Mouse (Mus musculus) forebrain, embryonic 11.5 days (tissue): ENCODE data around the gene Spem1. TPM values are rescaled to one million over a fixed set of nuclear protein-coding genes. Genes with fewer than 3 reads are reported as not detected.

Experiments
- ATAC-seq: fragments of 200-750 bp; cut with Nextera tagmentation; replicated peaks from 2 replicates; pipeline ENCODE4 v1.8.0; 2017; ENCODE audit warnings: moderate TSS enrichment; ENCODE audit not compliant: low FRiP score
- DNase-seq: peaks from one replicate; pipeline ENCODE4 v3.0.0-alpha.2; 2017; ENCODE audit warnings: low spot score
- H3K27ac ChIP-seq: fragments of 300-500 bp; sonication (generic); 2 replicates; pipeline ENCODE4 v1.5.1; 2014; ENCODE audit warnings: low read depth, low read length
- H3K27me3 ChIP-seq: fragments of 300-500 bp; sonication (generic); 2 replicates; pipeline ENCODE4 v1.6.1; 2014; ENCODE audit warnings: mild to moderate bottlenecking, low read length, mixed read lengths; ENCODE audit not compliant: control insufficient read depth, insufficient read depth
- H3K36me3 ChIP-seq: fragments of 300-500 bp; sonication (generic); 2 replicates; pipeline ENCODE4 v1.6.1; 2014; ENCODE audit warnings: mild to moderate bottlenecking, low read length, moderate library complexity, mixed read lengths; ENCODE audit not compliant: control insufficient read depth, insufficient read depth
- H3K4me1 ChIP-seq: fragments of 300-500 bp; sonication (generic); replicated peaks from 2 replicates; pipeline ENCODE4 v1.6.1; 2014; ENCODE audit warnings: low read length, mixed read lengths; ENCODE audit not compliant: control insufficient read depth, insufficient read depth
- H3K4me2 ChIP-seq: fragments of 300-500 bp; sonication (generic); 2 replicates; pipeline ENCODE4 v1.6.1; 2014; ENCODE audit warnings: low read depth, mild to moderate bottlenecking, low read length, moderate library complexity, mixed read lengths; ENCODE audit not compliant: severe bottlenecking
- H3K4me3 ChIP-seq: fragments of 300-500 bp; sonication (generic); 2 replicates; pipeline ENCODE4 v1.5.1; 2014; ENCODE audit warnings: low read depth, low read length
- H3K9ac ChIP-seq: fragments of 300-500 bp; sonication (generic); 2 replicates; pipeline ENCODE4 v1.6.1; 2014; ENCODE audit warnings: low read length
- H3K9me3 ChIP-seq: fragments of 300-500 bp; sonication (generic); 2 replicates; pipeline ENCODE4 v1.6.1; 2016; ENCODE audit warnings: low read length, mixed read lengths; ENCODE audit not compliant: control insufficient read depth
- WGBS: fragments of 180-500 bp; shearing (Covaris S2); extraction: QIAGEN DNeasy Blood & Tissue Kit; methylation state at CpG from one replicate; pipeline ENCODE4 v1.1.7; 2014; 5-methylcytosine and 5-hydroxymethylcytosine counted together
- polyA plus RNA-seq: library from polyadenylated mRNA; unstranded; fragments of >200 nt; fragmentation: Nextera tagmentation; extraction: Ambion mirVana; gene quantifications from 2 replicates; pipeline ENCODE4 v1.2.1, GENCODE M21; 2014

Gene Spem1
- polyA plus RNA-seq, 1 experiment from 2014 or later = not detected

DNA sequence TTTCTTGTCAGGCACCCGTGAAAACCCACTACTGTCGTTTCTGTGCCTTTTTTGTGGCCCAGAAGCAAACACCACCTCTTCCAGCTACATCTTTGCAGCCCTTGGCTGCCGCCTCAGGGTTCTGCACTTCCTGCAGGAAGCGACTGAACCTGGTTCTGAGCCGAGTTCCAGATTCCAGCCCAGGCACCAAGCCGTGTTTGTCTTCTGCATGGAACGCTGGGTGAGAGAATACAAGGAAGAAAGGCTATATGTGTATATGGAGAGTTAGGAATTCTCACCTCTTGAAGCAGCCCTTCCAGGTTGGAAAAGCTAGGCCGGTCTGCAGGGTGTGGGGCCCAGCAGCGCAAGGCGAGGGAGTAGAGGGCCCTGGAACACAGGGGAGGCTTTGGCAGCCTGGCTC is 32.7 kb upstream of the Spem1 start:
- 89% methylated on average over 10 of the region's 10 CpGs for WGBS
- Histone ChIP-seq H3K27me3 (peaks cover 9% of the 10 kb centered on the region; the same call in 1 of the 2 replicates), H3K4me1 (no peaks in the 10 kb centered on the region), H3K36me3 (peaks cover 3% of the 10 kb centered on the region; the same call in 1 of the 2 replicates), H3K4me3 (no peak overlapping the region), H3K9me3 (no peaks in the 10 kb centered on the region), H3K27ac (no peak overlapping the region), H3K4me2 (no peak overlapping the region), H3K9ac (no peak overlapping the region)
- ATAC-seq (no peak), DNase-seq (no peak)

DNA sequence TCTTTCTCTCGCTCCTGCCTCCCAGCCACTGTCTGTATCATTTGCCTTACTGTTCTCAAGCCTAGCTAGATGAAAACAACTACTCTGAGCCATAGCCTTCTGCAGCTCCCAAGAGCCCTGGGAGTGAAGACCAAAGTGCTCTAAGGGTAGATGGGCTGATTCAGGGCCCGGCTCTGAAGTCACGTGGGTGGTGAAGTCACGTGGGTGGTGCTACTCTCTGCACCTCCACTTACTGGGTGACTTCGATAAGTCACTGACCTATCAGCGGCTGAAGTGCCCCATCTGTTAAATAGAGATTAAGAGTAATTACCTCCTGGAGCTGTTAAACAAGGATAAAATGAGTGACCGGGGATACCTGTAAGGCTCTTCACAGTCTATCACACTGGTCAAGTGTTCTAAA is 32.0 kb upstream of the Spem1 start:
- Histone ChIP-seq H3K9me3 (no peaks in the 10 kb centered on the region), H3K36me3 (peaks cover 3% of the 10 kb centered on the region; the same call in 1 of the 2 replicates), H3K4me1 (no peaks in the 10 kb centered on the region), H3K4me2 (no peak overlapping the region), H3K9ac (no peak overlapping the region), H3K4me3 (no peak overlapping the region), H3K27ac (no peak overlapping the region), H3K27me3 (peaks cover 9% of the 10 kb centered on the region; the same call in 1 of the 2 replicates)
- 79% methylated on average over 7 of the region's 7 CpGs for WGBS
- DNase-seq (no peak), ATAC-seq (no peak)

DNA sequence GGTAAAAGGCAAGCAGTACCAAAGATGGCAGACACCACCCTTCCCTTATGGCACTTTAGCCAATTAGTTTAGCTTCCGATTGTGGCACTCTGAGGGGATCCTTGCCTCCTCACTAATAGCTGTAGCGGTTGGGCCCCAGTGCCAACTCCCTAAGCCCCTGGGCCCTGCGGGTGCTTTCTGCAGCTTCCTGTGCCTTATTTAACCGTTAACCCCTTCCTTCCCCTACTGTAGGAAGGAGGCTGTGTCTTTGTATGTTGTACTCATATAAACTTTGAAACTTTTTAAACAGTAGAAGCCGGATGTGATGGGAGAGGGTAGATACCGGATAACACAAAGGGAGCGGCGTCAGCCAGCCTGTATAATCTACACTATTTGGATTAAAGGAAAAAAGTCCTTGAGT is 28.8 kb upstream of the Spem1 start:
- Histone ChIP-seq H3K4me2 (no peak overlapping the region), H3K9me3 (no peaks in the 10 kb centered on the region), H3K9ac (no peak overlapping the region), H3K27ac (no peak overlapping the region), H3K4me1 (peaks cover 5% of the 10 kb centered on the region; the same call in 1 of the 2 replicates), H3K27me3 (no peaks in the 10 kb centered on the region), H3K36me3 (peaks cover 3% of the 10 kb centered on the region; the same call in 1 of the 2 replicates), H3K4me3 (no peak overlapping the region)
- WGBS = 82% methylated on average over 8 of the region's 8 CpGs
- DNase-seq (no peak), ATAC-seq (no peak)

DNA sequence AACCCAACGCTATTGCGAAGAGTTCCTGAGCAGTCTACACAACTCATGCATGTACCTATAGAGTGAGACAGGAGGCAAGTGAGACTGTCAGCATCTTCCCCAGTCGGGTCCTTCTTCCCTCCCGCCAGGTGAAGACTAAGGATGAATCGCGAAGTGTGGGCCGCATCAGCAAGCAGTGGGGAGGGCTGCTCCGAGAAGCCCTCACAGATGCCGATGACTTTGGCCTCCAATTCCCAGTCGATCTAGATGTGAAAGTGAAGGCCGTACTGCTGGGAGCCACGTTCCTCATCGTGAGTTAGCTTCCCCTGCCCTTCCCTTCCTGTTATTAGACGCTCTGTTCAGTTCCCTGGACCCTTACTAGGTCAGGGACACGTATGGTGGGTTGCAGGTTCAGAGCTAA is 27.9 kb upstream of the Spem1 start:
- DNase-seq (no peak), ATAC-seq (no peak)
- Histone ChIP-seq H3K9me3 (no peaks in the 10 kb centered on the region), H3K4me3 (no peak overlapping the region), H3K27ac (no peak overlapping the region), H3K4me2 (no peak overlapping the region), H3K4me1 (peaks cover 5% of the 10 kb centered on the region; the same call in 1 of the 2 replicates), H3K9ac (no peak overlapping the region), H3K36me3 (peaks cover 3% of the 10 kb centered on the region; the same call in 1 of the 2 replicates), H3K27me3 (no peaks in the 10 kb centered on the region)
- WGBS = 94% methylated on average over 15 of the region's 15 CpGs

DNA sequence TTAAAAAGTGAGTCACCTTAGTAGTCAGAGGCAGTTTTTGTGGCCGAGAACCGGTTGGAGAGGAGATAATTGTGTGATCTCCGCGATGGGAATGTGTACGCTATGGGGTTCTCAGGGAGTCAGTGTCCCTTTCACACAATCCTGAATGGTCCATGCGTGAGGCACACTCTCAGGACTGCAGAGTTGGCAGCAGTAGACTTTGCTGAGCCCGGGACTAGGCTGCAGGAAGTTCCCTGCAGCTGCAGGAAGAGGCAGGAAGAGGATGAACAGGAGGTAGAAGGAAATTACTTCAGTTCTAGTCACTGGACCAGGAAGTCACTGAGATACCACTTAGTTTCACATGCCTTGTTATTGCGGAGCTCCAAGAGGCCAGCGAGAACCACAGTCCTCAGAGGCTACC is 27.1 kb upstream of the Spem1 start:
- H3K36me3 ChIP-seq = peaks cover 3% of the 10 kb centered on the region; the same call in 1 of the 2 replicates
- no peak overlapping the region for H3K9ac ChIP-seq
- H3K27ac ChIP-seq = no peak overlapping the region
- DNase-seq (no peak), ATAC-seq (no peak)
- H3K4me2 ChIP-seq = no peak overlapping the region
- no peaks in the 10 kb centered on the region for H3K9me3 ChIP-seq
- H3K27me3 ChIP-seq = no peaks in the 10 kb centered on the region
- WGBS = 91% methylated on average over 9 of the region's 9 CpGs
- no peak overlapping the region for H3K4me3 ChIP-seq
- H3K4me1 ChIP-seq = peaks cover 5% of the 10 kb centered on the region; the same call in 1 of the 2 replicates

DNA sequence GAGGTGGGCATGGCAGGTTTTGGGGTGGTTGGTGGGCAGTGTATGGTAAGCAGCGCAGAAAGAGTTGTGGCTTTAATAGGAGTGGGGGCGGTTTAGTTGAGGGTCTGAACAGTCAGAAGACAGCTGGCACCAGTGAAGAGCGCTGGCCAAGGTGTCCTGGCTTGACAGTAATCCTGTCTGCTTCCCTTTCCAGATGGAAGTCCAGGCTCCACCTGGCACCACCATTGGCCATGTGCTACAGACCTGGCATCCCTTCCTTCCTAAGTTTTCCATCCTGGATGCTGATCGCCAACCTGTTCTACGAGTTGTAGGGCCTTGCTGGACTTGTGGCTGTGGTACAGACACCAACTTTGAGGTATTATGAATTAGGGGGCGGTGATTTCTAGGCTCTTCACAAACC is 26.0 kb upstream of the Spem1 start:
- DNase-seq = no peak
- no peak overlapping the region for H3K4me2 ChIP-seq
- no peak overlapping the region for H3K9ac ChIP-seq
- no peaks in the 10 kb centered on the region for H3K9me3 ChIP-seq
- H3K36me3 ChIP-seq = peaks cover 3% of the 10 kb centered on the region; the same call in 1 of the 2 replicates
- WGBS = over 99% methylated on average over 6 of the region's 6 CpGs
- peaks cover 5% of the 10 kb centered on the region; the same call in 1 of the 2 replicates for H3K4me1 ChIP-seq
- no peak overlapping the region; the same call in 1 of the 2 replicates for H3K4me3 ChIP-seq
- no peaks in the 10 kb centered on the region for H3K27me3 ChIP-seq
- ATAC-seq = no peak
- H3K27ac ChIP-seq = no peak overlapping the region

DNA sequence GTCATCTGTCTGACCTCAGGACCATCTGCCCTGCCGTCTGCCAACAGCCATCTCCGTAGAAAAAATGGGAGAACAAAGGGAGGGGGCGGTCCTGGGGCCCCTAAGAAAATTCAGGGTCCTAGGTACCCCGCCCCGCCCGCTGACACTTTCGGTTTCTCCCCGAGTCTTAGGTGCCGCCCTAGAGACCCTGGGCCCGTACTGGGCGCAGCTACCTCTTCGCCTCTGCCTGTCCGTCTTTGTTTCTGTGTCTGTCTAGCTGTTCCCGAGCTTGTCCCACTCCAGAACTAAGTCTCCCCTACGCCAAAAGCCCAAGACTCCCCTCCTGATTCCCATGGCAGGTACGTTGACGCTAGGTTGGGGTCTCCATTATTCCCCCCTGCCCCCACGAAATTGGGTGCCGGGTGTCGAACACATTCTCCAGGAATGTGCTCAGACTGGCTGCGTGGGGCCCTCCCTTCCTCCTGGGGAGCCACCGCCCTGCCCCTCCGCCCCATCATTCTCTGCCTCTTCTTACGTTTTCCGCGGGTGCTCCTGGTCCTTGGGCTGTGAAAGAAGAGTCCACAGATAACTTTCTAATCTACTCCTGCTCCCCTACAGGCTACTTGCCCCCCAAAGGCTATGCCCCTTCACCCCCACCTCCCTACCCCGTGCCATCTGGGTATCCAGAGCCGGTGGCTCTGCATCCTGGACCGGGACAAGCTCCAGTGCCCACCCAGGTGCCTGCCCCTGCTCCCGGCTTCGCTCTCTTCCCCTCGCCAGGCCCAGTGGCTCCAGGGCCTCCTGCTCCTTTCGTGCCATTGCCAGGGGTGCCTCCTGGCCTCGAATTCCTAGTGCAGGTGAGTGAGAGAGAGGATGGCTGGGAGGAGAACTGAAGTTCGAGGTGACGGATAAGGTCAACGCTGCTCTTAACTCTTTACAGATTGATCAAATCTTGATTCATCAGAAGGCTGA is 25.0 kb upstream of the Spem1 start:
- DNase-seq (no peak), ATAC-seq (peak; percentile 59)
- H3K27me3 ChIP-seq = no peaks in the 10 kb centered on the region
- peak overlapping the region; percentile 75 for H3K9ac ChIP-seq
- peak overlapping the region; percentile 84 for H3K4me2 ChIP-seq
- H3K9me3 ChIP-seq = no peaks in the 10 kb centered on the region
- peaks cover 5% of the 10 kb centered on the region; the same call in 1 of the 2 replicates for H3K4me1 ChIP-seq
- 13% methylated on average over 37 of the region's 37 CpGs for WGBS
- H3K27ac ChIP-seq = peak overlapping the region; percentile 94
- H3K4me3 ChIP-seq = peak overlapping the region; percentile 55
- peaks cover 3% of the 10 kb centered on the region; the same call in 1 of the 2 replicates for H3K36me3 ChIP-seq

DNA sequence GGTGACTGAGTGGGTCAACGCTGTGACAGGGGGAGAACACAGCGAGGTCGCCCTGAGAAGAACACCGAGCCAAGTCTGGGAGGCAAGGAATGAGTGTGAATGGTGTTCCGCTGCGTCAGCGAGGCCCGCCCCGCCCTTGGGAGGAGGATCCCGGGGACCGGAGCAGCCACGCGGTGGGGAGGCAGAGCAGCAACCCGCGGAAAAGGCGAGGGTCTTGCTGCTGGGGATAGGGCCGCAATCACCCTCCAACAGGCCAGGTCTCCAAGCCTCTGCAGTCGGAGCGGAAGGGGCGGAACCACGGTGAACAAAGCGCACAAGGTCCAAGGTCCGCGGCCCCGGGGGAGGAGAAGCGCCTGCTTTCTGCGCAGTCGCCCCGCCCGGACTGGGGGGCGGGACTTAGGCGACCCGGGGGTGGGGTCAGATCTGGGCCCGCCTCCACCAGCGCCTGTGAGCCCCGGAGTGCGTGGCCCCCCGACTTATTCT is 24.3 kb upstream of the Spem1 start, which contains the start of gene Plscr3:
Gene Plscr3, plus strand, starts transcription at position 179 of the 483 bp plus-strand sequence.
- DNase-seq (peak; percentile 96), ATAC-seq (peak; percentile 88)
- no peaks in the 10 kb centered on the region for H3K27me3 ChIP-seq
- no peaks in the 10 kb centered on the region for H3K9me3 ChIP-seq
- peaks cover 5% of the 10 kb centered on the region; the same call in 1 of the 2 replicates for H3K4me1 ChIP-seq
- H3K36me3 ChIP-seq = peaks cover under 1% of the 10 kb centered on the region; the same call in 1 of the 2 replicates
- peak within 1 kb of the TSS; percentile 84 for H3K4me2 ChIP-seq
- peak within 1 kb of the TSS; percentile 75 for H3K9ac ChIP-seq
- peak within 1 kb of the TSS; percentile 55 for H3K4me3 ChIP-seq
- WGBS = under 1% methylated on average over 38 of the region's 38 CpGs
- H3K27ac ChIP-seq = peak within 1 kb of the TSS; percentile 94
